Mouse (Mus musculus): Measurements from ENCODE around the gene Togaram2. TPM values are rescaled to one million over a fixed set of nuclear protein-coding genes. Genes with fewer than 3 reads are reported as not detected.
A peak's percentile ranks its signal among the peaks of the same experiment; 100 is the strongest.
"Not testable (repeated sequence)": the region's sequence is repeated elsewhere in the genome, so short reads cannot be mapped to it uniquely, and the experiment has no call there.

Togaram2 gene
- polyA plus RNA-seq, 1 experiment from 2014 or later = 0.32 TPM

GRCm38 (mm10) chr17:71736442-71736841, 63.4 kb downstream of the Togaram2 start:
- Histone ChIP-seq H3K4me1 (ENCODE audit: control insufficient read depth, insufficient read depth, low read length) (no peaks in the 10 kb centered on the region), H3K9ac (ENCODE audit: low read depth, low read length) (no peak overlapping the region), H3K27ac (ENCODE audit: low read depth, low read length) (no peak overlapping the region), H3K4me2 (replicated peaks; ENCODE audit: low read depth, low read length) (no peak overlapping the region), H3K4me3 (ENCODE audit: low read length) (no peak overlapping the region), H3K36me3 (ENCODE audit: control insufficient read depth, insufficient read depth, low read length) (no peaks in the 10 kb centered on the region), H3K27me3 (ENCODE audit: control insufficient read depth, insufficient read depth, low read length) (no peaks in the 10 kb centered on the region), H3K9me3 (ENCODE audit: control insufficient read depth, low read length) (no peaks in the 10 kb centered on the region)
- no peak for ATAC-seq (ENCODE audit: low FRiP score, low TSS enrichment)
- 65% methylated on average over 3 of the region's 3 CpGs for WGBS

- no peaks in the 10 kb centered on the region for H3K9me3 ChIP-seq (ENCODE audit: control insufficient read depth, low read length)
Measured at GRCm38 (mm10) chr17:71742156-71742555, 69.1 kb downstream of the Togaram2 start.

GRCm38 (mm10) chr17:71742935-71743334, 69.9 kb downstream of the Togaram2 start:
- no peaks in the 10 kb centered on the region for H3K36me3 ChIP-seq (ENCODE audit: control insufficient read depth, insufficient read depth, low read length)
- no peak overlapping the region for H3K9ac ChIP-seq (ENCODE audit: low read depth, low read length)
- no peak for ATAC-seq (ENCODE audit: low FRiP score, low TSS enrichment)
- no peak overlapping the region for H3K4me3 ChIP-seq (ENCODE audit: low read length)
- 36% methylated on average over 5 of the region's 5 CpGs for WGBS
- no peak overlapping the region for H3K27ac ChIP-seq (ENCODE audit: low read depth, low read length)
- H3K27me3 ChIP-seq (ENCODE audit: control insufficient read depth, insufficient read depth, low read length) = no peaks in the 10 kb centered on the region
- H3K4me1 ChIP-seq (ENCODE audit: control insufficient read depth, insufficient read depth, low read length) = peaks cover 4% of the 10 kb centered on the region; the same call in 1 of the 2 replicates
- H3K4me2 ChIP-seq (replicated peaks; ENCODE audit: low read depth, low read length) = no peak overlapping the region
- H3K9me3 ChIP-seq (ENCODE audit: control insufficient read depth, low read length) = no peaks in the 10 kb centered on the region

More at GRCm38 (mm10) chr17:71742156-71742555, 69.1 kb downstream of the Togaram2 start:
- Histone ChIP-seq H3K9ac (ENCODE audit: low read depth, low read length) (no peak overlapping the region), H3K4me3 (ENCODE audit: low read length) (no peak overlapping the region), H3K36me3 (ENCODE audit: control insufficient read depth, insufficient read depth, low read length) (no peaks in the 10 kb centered on the region), H3K27ac (ENCODE audit: low read depth, low read length) (no peak overlapping the region), H3K4me1 (ENCODE audit: control insufficient read depth, insufficient read depth, low read length) (no peaks in the 10 kb centered on the region), H3K27me3 (ENCODE audit: control insufficient read depth, insufficient read depth, low read length) (no peaks in the 10 kb centered on the region), H3K4me2 (replicated peaks; ENCODE audit: low read depth, low read length) (no peak overlapping the region)
- 82% methylated on average over 3 of the region's 3 CpGs for WGBS
- no peak for ATAC-seq (ENCODE audit: low FRiP score, low TSS enrichment)

GRCm38 (mm10) chr17:71746114-71746513, 73.1 kb downstream of the Togaram2 start:
- no peaks in the 10 kb centered on the region for H3K9me3 ChIP-seq (ENCODE audit: control insufficient read depth, low read length)
- no peaks in the 10 kb centered on the region for H3K27me3 ChIP-seq (ENCODE audit: control insufficient read depth, insufficient read depth, low read length)
- no peak overlapping the region for H3K4me3 ChIP-seq (ENCODE audit: low read length)
- H3K27ac ChIP-seq (ENCODE audit: low read depth, low read length) = no peak overlapping the region
- H3K9ac ChIP-seq (ENCODE audit: low read depth, low read length) = no peak overlapping the region
- H3K4me2 ChIP-seq (replicated peaks; ENCODE audit: low read depth, low read length) = no peak overlapping the region
- peaks cover 4% of the 10 kb centered on the region; the same call in 1 of the 2 replicates for H3K4me1 ChIP-seq (ENCODE audit: control insufficient read depth, insufficient read depth, low read length)
- 48% methylated on average over 9 of the region's 9 CpGs for WGBS
- no peak for ATAC-seq (ENCODE audit: low FRiP score, low TSS enrichment)
- H3K36me3 ChIP-seq (ENCODE audit: control insufficient read depth, insufficient read depth, low read length) = no peaks in the 10 kb centered on the region

- Histone ChIP-seq H3K36me3 (ENCODE audit: control insufficient read depth, insufficient read depth, low read length) (no peaks in the 10 kb centered on the region), H3K27ac (ENCODE audit: low read depth, low read length) (no peak overlapping the region), H3K4me2 (replicated peaks; ENCODE audit: low read depth, low read length) (no peak overlapping the region), H3K4me1 (ENCODE audit: control insufficient read depth, insufficient read depth, low read length) (peaks cover 4% of the 10 kb centered on the region; the same call in 1 of the 2 replicates), H3K27me3 (ENCODE audit: control insufficient read depth, insufficient read depth, low read length) (no peaks in the 10 kb centered on the region), H3K4me3 (ENCODE audit: low read length) (no peak overlapping the region), H3K9me3 (ENCODE audit: control insufficient read depth, low read length) (no peaks in the 10 kb centered on the region), H3K9ac (ENCODE audit: low read depth, low read length) (no peak overlapping the region)
- 41% methylated on average over 8 of the region's 8 CpGs for whole genome bisulfite sequencing
- peak; percentile 66; the same call in 1 of the 2 replicates for ATAC-seq (ENCODE audit: low FRiP score, low TSS enrichment)
Measured at GRCm38 (mm10) chr17:71747561-71747960, 74.5 kb downstream of the Togaram2 start.

- ATAC-seq (ENCODE audit: low FRiP score, low TSS enrichment) = no peak
- Histone ChIP-seq H3K9ac (ENCODE audit: low read depth, low read length) (no peak overlapping the region), H3K4me1 (ENCODE audit: control insufficient read depth, insufficient read depth, low read length) (peaks cover 4% of the 10 kb centered on the region; the same call in 1 of the 2 replicates), H3K27me3 (ENCODE audit: control insufficient read depth, insufficient read depth, low read length) (no peaks in the 10 kb centered on the region), H3K36me3 (ENCODE audit: control insufficient read depth, insufficient read depth, low read length) (no peaks in the 10 kb centered on the region), H3K27ac (ENCODE audit: low read depth, low read length) (no peak overlapping the region), H3K4me2 (replicated peaks; ENCODE audit: low read depth, low read length) (no peak overlapping the region), H3K4me3 (ENCODE audit: low read length) (no peak overlapping the region), H3K9me3 (ENCODE audit: control insufficient read depth, low read length) (no peaks in the 10 kb centered on the region)
- 79% methylated on average over 9 of the region's 9 CpGs for WGBS
Measured at GRCm38 (mm10) chr17:71749616-71750168, 76.6 kb downstream of the Togaram2 start.

GRCm38 (mm10) chr17:71752831-71753230, 79.8 kb downstream of the Togaram2 start, which contains the start of gene Pcare:
Gene Pcare, minus strand, starts transcription at chr17:71752894.
- Histone ChIP-seq H3K4me1 (ENCODE audit: control insufficient read depth, insufficient read depth, low read length) (peaks cover 1% of the 10 kb centered on the region; the same call in 1 of the 2 replicates), H3K27me3 (ENCODE audit: control insufficient read depth, insufficient read depth, low read length) (no peaks in the 10 kb centered on the region), H3K9ac (ENCODE audit: low read depth, low read length) (no peak within 1 kb of the TSS), H3K27ac (ENCODE audit: low read depth, low read length) (no peak within 1 kb of the TSS), H3K4me2 (replicated peaks; ENCODE audit: low read depth, low read length) (no peak within 1 kb of the TSS), H3K36me3 (ENCODE audit: control insufficient read depth, insufficient read depth, low read length) (no peaks in the 10 kb centered on the region), H3K4me3 (ENCODE audit: low read length) (no peak within 1 kb of the TSS), H3K9me3 (ENCODE audit: control insufficient read depth, low read length) (no peaks in the 10 kb centered on the region)
- WGBS = 74% methylated on average over 10 of the region's 10 CpGs
- no peak for ATAC-seq (ENCODE audit: low FRiP score, low TSS enrichment)

- no peak for ATAC-seq (ENCODE audit: low FRiP score, low TSS enrichment)
- H3K4me2 ChIP-seq (replicated peaks; ENCODE audit: low read depth, low read length) = no peak overlapping the region
- H3K27ac ChIP-seq (ENCODE audit: low read depth, low read length) = no peak overlapping the region
- H3K9ac ChIP-seq (ENCODE audit: low read depth, low read length) = no peak overlapping the region
- H3K36me3 ChIP-seq (ENCODE audit: control insufficient read depth, insufficient read depth, low read length) = no peaks in the 10 kb centered on the region
- peaks cover 2% of the 10 kb centered on the region; the same call in 1 of the 2 replicates for H3K9me3 ChIP-seq (ENCODE audit: control insufficient read depth, low read length)
- H3K4me1 ChIP-seq (ENCODE audit: control insufficient read depth, insufficient read depth, low read length) = no peaks in the 10 kb centered on the region
- WGBS = 65% methylated on average over 7 of the region's 7 CpGs
- H3K27me3 ChIP-seq (ENCODE audit: control insufficient read depth, insufficient read depth, low read length) = no peaks in the 10 kb centered on the region
- H3K4me3 ChIP-seq (ENCODE audit: low read length) = no peak overlapping the region
Measured at GRCm38 (mm10) chr17:71760536-71760935, 87.5 kb downstream of the Togaram2 start.

GRCm38 (mm10) chr17:71768173-71768572, 95.1 kb downstream of the Togaram2 start, which contains the start of gene Clip4:
Gene Clip4, plus strand, starts transcription at chr17:71768473.
- not testable (repeated sequence) for H3K4me1 ChIP-seq (ENCODE audit: control insufficient read depth, insufficient read depth, low read length); H3K27me3 ChIP-seq (ENCODE audit: control insufficient read depth, insufficient read depth, low read length); H3K9me3 ChIP-seq (ENCODE audit: control insufficient read depth, low read length); ATAC-seq (ENCODE audit: low FRiP score, low TSS enrichment); H3K36me3 ChIP-seq (ENCODE audit: control insufficient read depth, insufficient read depth, low read length); H3K4me3 ChIP-seq (ENCODE audit: low read length); H3K9ac ChIP-seq (ENCODE audit: low read depth, low read length); H3K27ac ChIP-seq (ENCODE audit: low read depth, low read length); H3K4me2 ChIP-seq (replicated peaks; ENCODE audit: low read depth, low read length)
- 82% methylated on average over 1 of the region's 1 CpGs for WGBS
